Mouse (Mus musculus) lung, embryonic 15.5 days (tissue): ENCODE results near the gene Ddx21. TPM values are rescaled to one million over a fixed set of nuclear protein-coding genes. Genes with fewer than 3 reads are reported as not detected.
"Not testable (repeated sequence)": the region's sequence is repeated elsewhere in the genome, so short reads cannot be mapped to it uniquely, and the experiment has no call there.

Experiments
- ATAC-seq: fragments of 200-750 bp; cut with Nextera tagmentation; 2 replicates; pipeline ENCODE4 v1.8.0; 2017; ENCODE audit warnings: moderate number of reproducible peaks, borderline replicate concordance; ENCODE audit not compliant: low FRiP score, low TSS enrichment; ENCODE audit errors: extremely low read depth
- H3K27ac ChIP-seq: fragments of 300-500 bp; sonication (generic); 2 replicates; pipeline ENCODE4 v1.5.1; 2015; ENCODE audit warnings: moderate library complexity, mild to moderate bottlenecking, inconsistent platforms
- H3K27me3 ChIP-seq: fragments of 300-500 bp; sonication (generic); 2 replicates; pipeline ENCODE4 v1.6.1; 2015; ENCODE audit warnings: inconsistent platforms
- H3K36me3 ChIP-seq: fragments of 300-500 bp; sonication (generic); 2 replicates; pipeline ENCODE4 v1.6.1; 2015; ENCODE audit warnings: inconsistent platforms
- H3K4me1 ChIP-seq: fragments of 300-500 bp; sonication (generic); 2 replicates; pipeline ENCODE4 v1.6.1; 2015; ENCODE audit warnings: inconsistent platforms
- H3K4me2 ChIP-seq: fragments of 300-500 bp; sonication (generic); 2 replicates; pipeline ENCODE4 v1.6.1; 2015; ENCODE audit warnings: inconsistent platforms, mild to moderate bottlenecking, moderate library complexity
- H3K4me3 ChIP-seq: fragments of 300-500 bp; sonication (generic); 2 replicates; pipeline ENCODE4 v1.5.1; 2015; ENCODE audit warnings: mild to moderate bottlenecking, inconsistent platforms
- H3K9ac ChIP-seq: fragments of 300-500 bp; sonication (generic); 2 replicates; pipeline ENCODE4 v1.6.1; 2015; ENCODE audit warnings: inconsistent platforms
- H3K9me3 ChIP-seq: fragments of 300-500 bp; sonication (generic); 2 replicates; pipeline ENCODE4 v1.6.1; 2016; ENCODE audit warnings: inconsistent platforms
- WGBS: fragments of 180-500 bp; shearing (Covaris S2); methylation state at CpG from one replicate; pipeline ENCODE4 v1.1.7; 2015; 5-methylcytosine and 5-hydroxymethylcytosine counted together
- polyA plus RNA-seq: library from polyadenylated mRNA; unstranded; fragments of >200 nt; fragmentation: Nextera tagmentation; extraction: Ambion mirVana; gene quantifications from 2 replicates; pipeline ENCODE4 v1.2.1, GENCODE M21; 2015

Ddx21 gene
- polyA plus RNA-seq, 1 experiment from 2014 or later = 19.6 TPM

DNA sequence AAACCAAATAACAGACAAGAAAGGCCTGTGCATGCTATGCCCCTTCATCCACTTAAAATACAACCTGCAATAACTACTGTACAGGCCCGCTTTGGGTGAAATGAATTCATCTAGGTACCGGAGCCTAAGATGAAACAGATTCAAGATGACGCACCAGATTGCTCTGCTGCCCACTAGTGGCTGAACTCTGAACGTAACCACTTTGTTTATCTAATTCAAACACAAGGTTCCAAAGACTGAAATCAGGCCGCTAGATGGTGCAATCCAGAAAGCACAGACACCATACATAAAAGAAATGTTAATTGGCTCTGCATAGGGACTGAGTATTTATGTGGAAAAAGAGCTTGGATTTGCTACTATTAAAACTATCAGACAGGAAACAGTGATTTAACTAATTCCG is 11.9 kb downstream of the Ddx21 start:
- no peak for ATAC-seq
- WGBS = 31% methylated on average over 6 of the region's 6 CpGs
- no peak overlapping the region for H3K4me2 ChIP-seq

DNA sequence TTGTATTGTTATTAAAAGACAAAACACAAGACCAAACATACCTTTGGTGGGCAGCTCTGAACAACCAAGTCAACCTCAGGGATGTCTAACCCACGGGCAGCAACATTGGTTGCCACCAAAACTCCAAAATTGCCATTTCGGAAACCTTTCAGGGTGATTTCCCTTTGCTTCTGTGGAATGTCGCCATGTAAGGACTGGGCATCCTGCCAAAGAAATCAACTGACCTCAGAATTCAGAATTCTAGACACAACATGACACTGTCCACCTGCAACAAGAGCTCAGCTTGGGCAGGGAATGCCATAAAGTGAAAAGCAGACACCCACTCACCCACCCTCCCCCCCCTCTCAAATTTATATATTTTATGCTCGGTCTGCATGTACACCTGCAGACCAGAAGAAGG is 13.5 kb downstream of the Ddx21 start:
- Histone ChIP-seq H3K4me1 (no peaks in the 10 kb centered on the region), H3K9ac (no peak overlapping the region), H3K27ac (no peak overlapping the region), H3K4me3 (no peak overlapping the region), H3K27me3 (no peaks in the 10 kb centered on the region), H3K36me3 (peaks cover 98% of the 10 kb centered on the region), H3K9me3 (no peaks in the 10 kb centered on the region), H3K4me2 (no peak overlapping the region)
- ATAC-seq = no peak
- 64% methylated on average over 4 of the region's 4 CpGs for WGBS

More for the DNA sequence above, 11.9 kb downstream of the Ddx21 start:
- peaks cover 94% of the 10 kb centered on the region for H3K36me3 ChIP-seq
- H3K27me3 ChIP-seq = no peaks in the 10 kb centered on the region
- no peaks in the 10 kb centered on the region for H3K4me1 ChIP-seq
- no peaks in the 10 kb centered on the region for H3K9me3 ChIP-seq
- no peak overlapping the region for H3K9ac ChIP-seq
- H3K27ac ChIP-seq = no peak overlapping the region
- H3K4me3 ChIP-seq = no peak overlapping the region

DNA sequence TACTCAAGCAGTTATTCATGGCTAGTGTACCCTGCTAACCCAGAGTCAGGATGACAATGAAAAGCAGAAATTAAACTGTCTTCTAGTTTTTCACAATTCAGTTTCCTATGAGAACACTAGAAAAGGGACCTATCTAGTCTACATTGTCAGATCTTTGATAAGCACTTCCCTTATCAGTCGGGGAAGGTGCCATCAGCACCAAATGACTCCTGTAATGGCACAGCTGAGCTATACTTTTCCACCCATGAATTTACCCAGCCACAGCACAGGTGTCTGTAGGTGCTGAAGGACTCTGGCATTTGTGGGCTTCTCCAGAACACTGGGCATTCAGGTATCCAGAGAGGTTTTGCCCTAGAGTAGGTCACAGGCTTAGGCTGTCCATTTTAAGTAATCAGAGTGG is 18.8 kb downstream of the Ddx21 start:
- no peak overlapping the region for H3K4me2 ChIP-seq
- no peak overlapping the region for H3K9ac ChIP-seq
- no peaks in the 10 kb centered on the region for H3K9me3 ChIP-seq
- no peaks in the 10 kb centered on the region for H3K4me1 ChIP-seq
- no peak overlapping the region for H3K4me3 ChIP-seq
- no peak overlapping the region for H3K27ac ChIP-seq
- ATAC-seq = no peak
- H3K36me3 ChIP-seq = peaks cover 72% of the 10 kb centered on the region
- 72% methylated on average over 1 of the region's 1 CpGs for WGBS
- H3K27me3 ChIP-seq = no peaks in the 10 kb centered on the region

DNA sequence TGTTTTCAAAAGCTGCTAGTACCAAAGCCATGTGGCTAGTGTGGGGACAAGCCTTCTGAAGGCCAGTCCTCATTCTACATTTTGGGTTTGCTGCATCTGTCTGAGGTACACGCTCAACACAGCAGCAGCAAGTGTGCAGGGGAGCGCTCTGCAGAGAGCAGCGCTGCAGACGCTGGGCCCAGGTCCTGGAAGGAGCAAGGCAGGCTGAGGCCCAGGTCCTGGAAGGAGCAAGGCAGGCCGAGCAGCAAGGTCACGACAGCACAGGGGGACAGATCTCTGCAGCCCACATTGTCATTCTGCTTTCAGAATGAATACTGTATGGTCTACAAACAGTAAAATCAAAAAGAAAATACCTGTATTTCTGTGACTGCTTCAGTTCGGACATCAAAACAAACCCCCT is 19.4 kb downstream of the Ddx21 start:
- WGBS = 76% methylated on average over 7 of the region's 7 CpGs
- no peak overlapping the region for H3K4me2 ChIP-seq
- H3K4me1 ChIP-seq = peaks cover under 1% of the 10 kb centered on the region; the same call in 1 of the 2 replicates
- H3K9me3 ChIP-seq = no peaks in the 10 kb centered on the region
- no peak overlapping the region for H3K27ac ChIP-seq
- peaks cover 66% of the 10 kb centered on the region for H3K36me3 ChIP-seq
- H3K9ac ChIP-seq = no peak overlapping the region
- H3K4me3 ChIP-seq = no peak overlapping the region
- no peaks in the 10 kb centered on the region for H3K27me3 ChIP-seq
- ATAC-seq = no peak

DNA sequence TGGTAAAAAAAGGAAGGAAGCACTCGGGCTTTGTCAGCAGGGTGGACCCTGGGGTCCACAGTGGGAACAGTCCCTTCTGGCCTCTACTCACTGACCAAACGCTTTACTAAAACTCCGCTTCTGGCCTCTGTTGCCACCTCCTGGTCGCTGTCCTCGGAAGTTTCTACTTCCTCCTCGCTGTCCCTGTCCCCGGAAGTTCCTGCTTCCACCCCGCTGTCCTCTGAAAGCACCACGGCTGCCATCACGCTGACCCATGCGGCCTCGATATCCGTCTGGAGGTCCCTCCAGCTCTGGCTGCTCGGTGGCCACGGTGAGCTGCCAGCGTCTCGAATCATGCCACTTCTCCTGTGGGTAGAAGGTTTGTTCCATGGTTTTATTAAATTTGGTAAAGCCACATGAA is 19.8 kb downstream of the Ddx21 start:
- Histone ChIP-seq H3K27ac (no peak overlapping the region), H3K36me3 (peaks cover 62% of the 10 kb centered on the region), H3K9me3 (no peaks in the 10 kb centered on the region), H3K4me3 (no peak overlapping the region), H3K4me1 (peaks cover 5% of the 10 kb centered on the region), H3K9ac (no peak overlapping the region), H3K27me3 (no peaks in the 10 kb centered on the region), H3K4me2 (no peak overlapping the region)
- WGBS = 84% methylated on average over 17 of the region's 17 CpGs
- no peak for ATAC-seq

DNA sequence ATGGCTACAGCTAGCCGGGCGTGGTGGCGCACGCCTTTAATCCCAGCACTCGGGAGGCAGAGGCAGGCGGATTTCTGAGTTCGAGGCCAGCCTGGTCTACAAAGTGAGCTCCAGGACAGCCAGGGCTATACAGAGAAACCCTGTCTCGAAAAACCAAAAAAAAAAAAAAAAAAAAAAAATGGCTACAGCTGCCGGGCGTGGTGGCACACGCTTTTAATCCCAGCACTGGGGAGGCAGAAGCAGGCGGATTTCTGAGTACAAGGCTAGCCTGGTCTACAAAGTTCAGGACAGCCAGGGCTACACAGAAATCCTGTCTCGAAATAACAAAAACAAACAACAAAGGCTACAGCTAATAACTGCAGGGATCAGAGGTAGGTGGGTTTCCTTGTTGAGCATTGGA is 23.0 kb downstream of the Ddx21 start:
- H3K36me3 ChIP-seq = peaks cover 40% of the 10 kb centered on the region
- WGBS = 91% methylated on average over 12 of the region's 13 CpGs

DNA sequence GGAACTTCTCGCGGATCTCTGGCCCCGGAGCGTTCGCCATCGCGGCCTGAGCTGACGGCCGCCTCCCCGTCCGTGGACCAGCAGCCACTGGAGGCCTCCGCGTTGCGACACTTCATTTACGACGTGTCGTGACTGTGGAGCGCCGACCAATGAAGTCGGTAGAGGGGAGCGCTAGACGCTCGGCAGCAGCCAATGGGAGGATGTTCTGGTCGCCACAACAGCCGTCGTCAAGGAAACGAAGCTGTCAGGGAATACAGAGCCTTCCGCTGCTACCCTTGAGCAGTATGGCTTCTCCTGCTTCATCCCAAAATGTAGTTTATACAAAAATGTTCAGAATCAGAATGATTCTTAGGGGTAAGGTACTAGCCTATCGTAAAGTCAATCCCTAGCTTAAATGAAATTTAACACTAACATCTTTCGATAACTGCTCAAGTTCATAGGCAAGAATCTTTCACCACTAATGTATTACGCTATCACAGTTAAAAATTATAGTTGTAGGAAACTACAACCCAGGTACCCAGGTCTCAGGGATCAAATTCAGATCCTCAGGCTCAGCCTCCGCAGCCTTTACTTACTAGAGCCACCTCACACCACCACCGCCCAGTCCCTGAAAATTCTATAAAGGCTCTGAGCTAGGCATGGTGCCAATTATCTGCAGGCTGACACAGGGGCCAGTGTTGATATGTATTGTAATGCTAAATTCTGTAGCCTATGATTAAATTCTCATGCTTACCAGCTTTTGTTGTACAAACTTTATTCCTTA is 23.6 kb downstream of the Ddx21 start, which contains the start of gene Kif1bp:
Gene Kif1bp (minus strand): TSS at position 120 of the 763 bp plus-strand sequence.
- WGBS = 4% methylated on average over 33 of the region's 33 CpGs

More for the DNA sequence above, 23.0 kb downstream of the Ddx21 start:
- not testable (repeated sequence) for H3K27ac ChIP-seq, ATAC-seq, H3K9ac ChIP-seq, H3K9me3 ChIP-seq, H3K4me3 ChIP-seq, H3K4me2 ChIP-seq, H3K27me3 ChIP-seq
- H3K4me1 ChIP-seq = peaks cover 15% of the 10 kb centered on the region

DNA sequence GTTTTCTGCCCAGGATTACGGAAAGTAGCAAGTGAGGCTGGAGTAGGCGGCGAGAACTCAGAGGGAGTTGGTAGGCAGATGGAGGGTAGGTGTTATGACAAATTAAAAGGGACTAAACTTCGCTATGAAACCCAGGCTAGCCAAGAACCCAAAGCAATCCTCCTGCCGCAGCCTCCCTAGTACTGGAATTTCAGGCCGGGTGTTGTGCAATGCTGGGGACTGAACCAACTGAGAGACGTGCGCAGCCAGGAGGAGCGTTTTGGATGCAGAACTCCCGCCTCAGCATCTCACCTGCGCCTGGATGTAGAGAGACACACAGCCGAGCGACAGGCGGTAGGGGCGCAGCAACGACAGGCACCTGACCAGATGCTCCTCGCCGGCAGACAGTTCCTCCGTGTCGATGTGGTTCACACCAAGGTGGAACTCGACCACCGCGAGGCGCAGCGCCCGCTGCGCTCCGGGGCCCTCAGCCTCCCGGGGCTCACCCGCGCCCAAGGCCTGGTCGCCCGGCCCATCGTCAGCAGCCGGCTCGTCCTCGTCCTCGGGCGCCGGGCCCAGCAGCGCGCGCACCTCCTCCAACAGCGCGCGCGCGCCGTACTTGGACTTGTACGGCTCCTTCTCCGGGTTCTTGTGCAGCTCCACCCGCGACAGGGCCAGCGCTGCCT is 24.3 kb downstream of the Ddx21 start:
- H3K27ac ChIP-seq = peak overlapping the region; percentile 66
- peak overlapping the region; percentile 99 for H3K4me3 ChIP-seq
- H3K36me3 ChIP-seq = peaks cover 37% of the 10 kb centered on the region
- H3K4me1 ChIP-seq = peaks cover 15% of the 10 kb centered on the region
- peak overlapping the region; percentile 86 for H3K9ac ChIP-seq
- H3K4me2 ChIP-seq = peak overlapping the region; percentile 90
- ATAC-seq = peak; percentile 85
- H3K27me3 ChIP-seq = no peaks in the 10 kb centered on the region
- H3K9me3 ChIP-seq = no peaks in the 10 kb centered on the region
- under 1% methylated on average over 52 of the region's 54 CpGs for WGBS

More for the DNA sequence above, 23.6 kb downstream of the Ddx21 start, which contains the start of gene Kif1bp:
- Histone ChIP-seq H3K27me3 (no peaks in the 10 kb centered on the region), H3K9ac (peak within 1 kb of the TSS; percentile 86), H3K27ac (peak within 1 kb of the TSS; percentile 66), H3K4me2 (peak within 1 kb of the TSS; percentile 90), H3K9me3 (no peaks in the 10 kb centered on the region), H3K4me1 (peaks cover 15% of the 10 kb centered on the region), H3K4me3 (peak within 1 kb of the TSS; percentile 99), H3K36me3 (peaks cover 39% of the 10 kb centered on the region)
- ATAC-seq = peak; percentile 100

DNA sequence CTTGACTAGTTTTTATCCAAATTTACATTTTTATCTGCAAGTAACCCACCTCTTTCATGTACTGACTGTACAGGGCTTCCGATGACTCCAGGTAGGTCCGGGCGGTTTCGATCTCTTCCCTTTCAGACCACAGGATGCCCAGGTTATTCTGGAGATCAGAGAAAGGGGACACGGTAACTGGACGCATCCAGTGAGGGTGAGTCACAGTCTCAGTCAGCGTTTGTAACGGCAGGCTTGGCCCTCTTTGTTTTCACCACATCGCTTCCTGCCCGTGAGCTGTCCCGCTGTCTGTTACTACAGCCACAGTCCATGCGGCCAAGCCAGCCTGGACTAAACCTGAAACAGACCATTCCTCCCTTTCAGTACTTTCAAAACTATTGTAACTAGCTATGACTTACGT is 27.1 kb downstream of the Ddx21 start:
- no peak overlapping the region for H3K4me3 ChIP-seq
- peaks cover 15% of the 10 kb centered on the region for H3K4me1 ChIP-seq
- no peaks in the 10 kb centered on the region for H3K27me3 ChIP-seq
- H3K27ac ChIP-seq = no peak overlapping the region
- WGBS = 89% methylated on average over 13 of the region's 13 CpGs
- H3K9me3 ChIP-seq = no peaks in the 10 kb centered on the region
- peaks cover 31% of the 10 kb centered on the region for H3K36me3 ChIP-seq
- ATAC-seq = no peak
- H3K4me2 ChIP-seq = no peak overlapping the region
- no peak overlapping the region for H3K9ac ChIP-seq

DNA sequence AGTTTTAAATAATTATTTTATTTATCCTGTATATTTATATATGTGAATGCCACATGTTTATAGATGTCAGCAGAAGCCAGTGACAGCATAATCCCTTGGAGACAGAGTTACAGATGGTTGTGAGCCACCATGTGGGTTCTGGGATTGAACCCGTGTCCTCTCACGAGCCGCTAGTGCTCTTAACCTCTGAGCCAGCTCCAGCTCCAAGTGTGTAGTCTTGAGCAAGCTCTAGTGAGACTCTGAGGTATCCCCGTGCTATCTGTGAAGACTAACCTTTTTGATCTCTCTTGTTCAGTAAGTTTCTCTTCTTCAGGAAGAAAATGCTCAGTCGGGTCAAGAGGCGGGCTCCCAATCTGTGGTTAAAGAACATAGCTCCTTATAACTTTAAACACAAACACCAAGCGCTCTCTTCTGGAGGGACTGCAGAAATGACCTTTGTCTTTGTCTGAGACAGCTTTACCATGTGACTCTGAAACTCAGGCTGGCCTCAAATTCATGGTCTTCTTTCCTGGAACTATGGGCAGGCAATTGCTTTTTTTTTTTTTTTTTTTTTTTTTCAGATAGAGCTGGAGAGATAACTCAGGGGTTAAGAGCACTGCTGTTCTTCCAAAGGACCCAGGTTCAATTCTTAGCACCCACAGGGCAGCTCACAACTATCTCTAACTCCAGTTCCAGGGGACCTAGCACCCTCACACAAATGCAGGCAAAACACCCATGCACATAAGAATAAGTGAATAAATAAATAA is 31.8 kb downstream of the Ddx21 start:
- no peak overlapping the region for H3K4me2 ChIP-seq
- no peaks in the 10 kb centered on the region for H3K9me3 ChIP-seq
- no peak overlapping the region for H3K27ac ChIP-seq
- H3K4me3 ChIP-seq = no peak overlapping the region
- ATAC-seq = no peak
- WGBS = 89% methylated on average over 7 of the region's 7 CpGs
- H3K4me1 ChIP-seq = no peaks in the 10 kb centered on the region
- no peak overlapping the region for H3K9ac ChIP-seq
- no peaks in the 10 kb centered on the region for H3K27me3 ChIP-seq
- peaks cover 68% of the 10 kb centered on the region for H3K36me3 ChIP-seq

DNA sequence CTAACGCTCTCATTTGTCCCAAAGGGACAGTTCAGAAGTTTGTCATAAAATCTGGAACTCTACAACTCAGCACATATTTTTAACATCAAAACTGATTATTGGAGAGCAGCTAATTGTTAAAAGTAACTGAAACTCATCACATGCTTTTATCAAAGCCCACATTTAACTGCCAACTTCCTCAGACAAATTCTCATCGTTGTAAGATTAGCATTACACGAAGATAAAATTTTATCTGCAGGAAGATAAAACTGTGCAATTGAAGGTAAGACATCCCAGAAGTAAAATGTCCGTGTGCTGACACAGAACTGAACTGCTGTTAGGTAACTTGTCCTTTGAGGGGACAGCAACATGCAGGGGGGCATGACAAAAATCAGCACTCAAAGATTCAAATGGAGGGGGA is 33.2 kb downstream of the Ddx21 start:
- Histone ChIP-seq H3K36me3 (peaks cover 71% of the 10 kb centered on the region), H3K4me1 (no peaks in the 10 kb centered on the region), H3K9ac (no peak overlapping the region), H3K27me3 (no peaks in the 10 kb centered on the region), H3K4me2 (no peak overlapping the region), H3K9me3 (no peaks in the 10 kb centered on the region), H3K4me3 (no peak overlapping the region), H3K27ac (no peak overlapping the region)
- no peak for ATAC-seq
- WGBS = 81% methylated on average over 4 of the region's 4 CpGs

DNA sequence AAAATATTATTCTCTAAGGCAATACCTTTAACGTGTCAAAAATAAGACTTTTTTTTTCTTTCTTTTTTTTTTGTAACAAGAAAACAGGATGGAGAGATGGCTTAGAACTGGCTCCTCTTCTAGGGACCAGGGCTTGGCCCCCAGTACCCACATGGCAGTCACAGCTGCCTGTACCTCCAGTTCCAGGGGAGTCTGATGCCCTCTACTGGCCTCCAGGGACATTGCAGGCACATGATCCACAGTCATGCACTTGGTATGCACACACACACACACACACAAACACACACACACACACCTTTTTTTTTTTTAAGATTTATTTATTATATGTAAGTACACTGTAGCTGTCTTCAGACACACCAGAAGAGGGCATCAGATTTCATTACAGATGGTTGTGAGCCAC is 44.3 kb downstream of the Ddx21 start:
- no peaks in the 10 kb centered on the region for H3K27me3 ChIP-seq
- peaks cover 24% of the 10 kb centered on the region for H3K36me3 ChIP-seq
- no peaks in the 10 kb centered on the region for H3K4me1 ChIP-seq
- no peak overlapping the region for H3K4me3 ChIP-seq
- WGBS = 89% methylated on average over 1 of the region's 1 CpGs
- no peaks in the 10 kb centered on the region for H3K9me3 ChIP-seq
- no peak for ATAC-seq
- no peak overlapping the region for H3K4me2 ChIP-seq
- H3K9ac ChIP-seq = no peak overlapping the region
- no peak overlapping the region for H3K27ac ChIP-seq
